Mouse (Mus musculus) E14TG2a.4 (cell line): ENCODE results near the gene Maml3.

Source experiments
- CTCF ChIP-seq: conservative IDR thresholded peaks from 2 replicates; pipeline ENCODE4 v1.5.1; 2014; ENCODE audit warnings: low read length
- POU5F1 ChIP-seq: IDR thresholded peaks from 2 replicates; pipeline ENCODE4 v1.6.1; 2014; ENCODE audit warnings: low read length, borderline replicate concordance

DNA sequence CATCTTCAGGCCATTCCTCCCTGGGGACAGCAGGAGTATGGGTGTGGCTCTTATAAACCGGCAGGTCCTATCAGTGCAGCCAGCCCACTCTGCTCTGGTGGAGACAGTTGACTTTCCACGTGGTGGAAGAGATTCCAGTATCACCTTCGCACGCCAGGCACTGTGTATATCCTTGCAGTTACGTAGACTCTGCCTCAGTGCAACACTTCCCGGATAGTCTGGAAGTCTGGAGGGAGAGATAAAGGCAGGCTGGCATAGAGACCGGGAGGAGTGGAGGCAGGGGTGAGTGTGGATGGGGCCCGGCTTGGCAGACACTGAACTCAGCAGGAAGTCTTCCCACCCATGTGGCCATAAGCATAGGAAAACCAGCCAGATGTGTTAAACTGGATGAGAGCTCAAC is 416.2 kb downstream of the Maml3 start:
- TF ChIP-seq CTCF (no peak), POU5F1 (no peak)
